Mouse (Mus musculus): ENCODE measurements at regions not wholly inside any gene's neighbourhood (a gene's known extent, or its start where the extent isn't known, plus 50 kb on each side); places are given as distances from the start of the nearest gene placed in this dataset.
A peak's percentile ranks its signal among the peaks of the same experiment; 100 is the strongest.

GRCm38 (mm10) chr17:45240963-45241543 lies 192.5 kb downstream of the Cdc5l start:
- DNase-seq (ENCODE audit: low spot score in 2 of 2): no peak

- peak in 1 of 2 experiments; percentile 20 for DNase-seq (ENCODE audit: low spot score in 2 of 2)
Measured at GRCm38 (mm10) chr17:45240545-45240944, 193.0 kb downstream of the Cdc5l start.

GRCm38 (mm10) chr17:45237246-45237645 lies 196.3 kb downstream of the Cdc5l start:
- DNase-seq (ENCODE audit: low spot score in 2 of 2): no peak

- DNase-seq (ENCODE audit: low spot score in 2 of 2): no peak
Measured at GRCm38 (mm10) chr17:45235401-45235800, 198.1 kb downstream of the Cdc5l start.

- DNase-seq (ENCODE audit: low spot score in 2 of 2): no peak
Measured at GRCm38 (mm10) chr17:45232874-45233273, 200.7 kb downstream of the Cdc5l start.

DNA sequence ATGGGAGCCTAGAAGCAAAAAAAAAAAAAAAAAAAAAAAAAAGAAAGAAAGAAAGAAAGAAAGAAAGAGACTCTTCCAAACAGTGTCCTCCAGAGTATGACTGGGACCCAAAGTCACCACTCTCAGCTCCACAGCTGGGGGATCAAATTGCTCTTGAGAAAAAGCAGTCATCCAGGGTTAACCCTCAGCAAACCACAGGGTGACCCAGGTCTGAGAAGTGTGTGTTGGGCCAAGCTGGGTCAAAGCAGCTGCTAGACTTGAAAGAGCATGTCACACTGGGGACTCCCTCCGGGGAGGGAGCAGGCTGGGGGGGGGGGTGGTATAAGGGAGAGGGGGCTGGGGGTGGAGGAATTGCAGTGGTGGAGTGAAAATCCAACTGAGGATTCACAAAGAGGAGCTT lies 206.3 kb downstream of the Cdc5l start:
- DNase-seq (ENCODE audit: low spot score in 2 of 2): no peak

DNA sequence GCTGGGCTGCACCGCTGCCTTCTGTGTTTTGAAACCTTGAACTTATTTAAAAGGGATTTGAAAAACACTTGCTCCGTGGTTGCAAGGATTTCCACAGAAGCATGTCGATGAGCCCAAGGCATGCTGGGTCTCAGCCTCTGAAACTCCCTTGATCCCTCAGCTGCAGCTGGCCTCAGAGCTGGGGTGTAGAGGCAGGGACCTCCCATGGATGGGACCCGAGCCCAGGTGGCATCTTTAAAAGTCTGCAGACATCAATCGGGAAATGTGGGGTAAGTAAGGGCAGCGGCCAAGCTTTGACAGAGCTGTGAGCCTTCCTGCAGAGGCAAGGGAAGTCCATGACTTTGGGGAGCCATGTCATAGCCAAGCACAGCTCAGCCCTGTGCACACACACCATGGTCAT lies 207.1 kb downstream of the Cdc5l start:
- no peak for DNase-seq (ENCODE audit: low spot score in 2 of 2)

DNA sequence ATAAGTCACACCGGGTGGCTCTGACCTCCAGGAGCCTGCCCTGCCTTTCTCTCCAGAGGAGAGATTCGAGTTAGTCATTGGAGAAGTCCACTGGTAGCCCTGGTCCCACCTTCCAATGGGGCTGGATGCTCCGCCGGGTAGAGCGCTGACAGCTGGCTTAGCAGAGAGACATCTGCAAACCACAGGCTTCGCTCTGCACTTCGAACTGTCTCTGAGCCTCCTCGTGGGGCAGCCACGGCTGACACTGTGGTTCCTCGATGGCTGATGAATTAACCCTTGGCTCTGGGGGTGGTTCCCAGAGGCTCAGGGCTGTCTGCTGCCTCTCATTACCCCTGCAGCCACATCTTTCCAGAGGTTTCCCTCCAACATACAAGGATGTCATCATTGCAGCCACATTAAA lies 211.9 kb downstream of the Cdc5l start:
- DNase-seq (ENCODE audit: low spot score in 2 of 2): no peak

- DNase-seq (ENCODE audit: low spot score in 2 of 2): no peak
Measured at GRCm38 (mm10) chr17:45217126-45217525, 216.4 kb downstream of the Cdc5l start.

DNA sequence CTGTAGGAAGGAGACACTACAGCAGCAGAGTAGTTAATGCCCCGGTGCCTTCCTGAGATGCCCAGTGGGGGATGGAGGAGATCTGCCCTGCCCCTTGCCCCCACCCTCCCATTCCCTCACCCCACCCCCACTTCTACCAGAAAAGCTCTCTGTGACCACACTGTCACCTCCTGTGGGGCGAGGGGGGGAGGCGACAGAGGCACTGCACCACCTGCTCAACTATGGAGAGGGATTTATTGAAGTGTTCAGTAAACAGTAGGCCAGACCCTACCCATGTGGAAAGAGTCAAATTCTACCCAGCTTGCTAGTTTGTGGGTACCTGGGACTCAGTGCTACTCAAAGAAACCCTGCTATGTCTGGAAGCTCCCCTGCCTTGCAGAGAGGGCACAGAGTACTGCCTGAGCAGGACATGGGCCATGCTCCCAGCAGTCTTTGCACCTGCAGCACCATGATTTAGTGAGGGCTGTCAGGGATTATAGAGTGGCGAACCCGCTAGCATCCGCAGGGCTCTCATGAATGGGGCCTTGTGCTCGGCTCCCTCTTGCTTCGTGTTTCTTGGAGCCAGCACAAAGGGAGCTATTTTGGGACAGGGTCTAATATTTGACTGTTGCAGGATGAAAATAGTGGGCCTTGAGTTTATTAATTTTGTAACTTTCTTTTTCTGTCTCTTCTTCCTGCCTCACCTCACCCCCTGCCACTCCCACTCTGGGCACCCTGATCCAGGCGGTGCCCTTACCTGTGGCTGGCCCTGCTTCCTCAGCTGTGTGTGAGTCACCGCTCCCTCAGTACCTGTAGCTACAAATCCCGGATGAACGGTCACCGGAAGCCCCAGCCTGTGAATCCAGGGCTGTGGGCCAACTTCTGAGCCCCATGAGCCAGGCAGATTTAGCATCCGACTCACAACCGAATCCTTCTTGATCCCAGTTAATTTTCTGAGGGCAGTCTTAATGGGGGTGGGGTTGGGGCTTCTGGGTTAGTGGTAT lies 218.2 kb downstream of the Cdc5l start:
- DNase-seq (ENCODE audit: low spot score in 2 of 2): no peak

- DNase-seq (ENCODE audit: low spot score in 2 of 2): no peak
Measured at GRCm38 (mm10) chr17:45210984-45211383, 222.6 kb downstream of the Cdc5l start.

DNA sequence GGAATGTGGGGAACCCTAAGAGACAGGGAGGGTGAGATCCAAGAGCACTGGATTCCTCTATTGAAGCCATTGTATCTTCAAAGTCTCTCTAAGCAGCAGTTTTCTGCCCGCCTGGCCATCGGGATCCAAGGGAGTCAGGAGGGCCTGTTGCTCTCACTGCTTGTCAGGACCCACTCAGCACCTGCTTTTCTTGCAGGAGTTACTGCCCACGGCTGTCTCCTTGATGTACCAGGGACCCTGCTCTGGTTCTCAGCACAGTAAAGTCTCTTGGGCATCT lies 224.2 kb downstream of the Cdc5l start:
- DNase-seq (ENCODE audit: low spot score in 2 of 2): no peak

DNA sequence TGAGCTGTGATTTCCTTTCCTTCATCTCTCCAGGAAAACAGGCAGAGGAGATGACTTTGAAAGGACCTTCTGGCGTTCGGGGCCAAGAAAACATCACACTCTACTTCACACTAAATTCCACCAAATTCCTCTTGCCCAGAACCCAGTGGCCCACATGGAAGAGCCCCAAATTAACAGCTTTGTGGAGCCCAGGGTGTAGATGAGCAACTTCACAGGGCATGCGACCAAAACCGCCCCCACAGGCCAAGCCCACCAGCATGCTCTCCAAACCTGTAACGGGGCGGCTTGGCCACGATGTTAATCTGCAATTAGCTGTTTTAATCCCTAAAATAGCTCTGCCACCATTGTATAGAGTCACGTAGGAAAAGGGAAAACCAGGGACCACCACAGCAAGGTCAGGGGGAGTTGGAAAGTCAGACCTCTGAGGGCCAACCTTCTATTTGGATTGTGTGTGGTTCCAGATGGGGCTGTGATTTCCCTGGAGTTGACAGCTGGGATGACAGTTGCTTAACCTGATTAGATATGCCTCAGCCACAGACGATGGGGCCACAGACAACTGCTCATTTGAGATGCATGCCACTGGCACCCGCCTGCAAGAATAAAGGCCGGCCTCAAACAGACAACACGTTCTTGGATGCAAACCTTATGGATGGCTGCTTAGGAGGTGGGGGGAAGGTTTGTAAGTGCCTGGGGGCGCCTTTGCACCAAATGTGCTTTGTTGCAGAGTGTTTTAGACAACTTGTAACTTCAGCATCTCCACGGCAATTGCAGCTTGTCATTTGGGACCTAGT lies 224.7 kb downstream of the Cdc5l start:
- no peak for DNase-seq (ENCODE audit: low spot score in 2 of 2)

DNA sequence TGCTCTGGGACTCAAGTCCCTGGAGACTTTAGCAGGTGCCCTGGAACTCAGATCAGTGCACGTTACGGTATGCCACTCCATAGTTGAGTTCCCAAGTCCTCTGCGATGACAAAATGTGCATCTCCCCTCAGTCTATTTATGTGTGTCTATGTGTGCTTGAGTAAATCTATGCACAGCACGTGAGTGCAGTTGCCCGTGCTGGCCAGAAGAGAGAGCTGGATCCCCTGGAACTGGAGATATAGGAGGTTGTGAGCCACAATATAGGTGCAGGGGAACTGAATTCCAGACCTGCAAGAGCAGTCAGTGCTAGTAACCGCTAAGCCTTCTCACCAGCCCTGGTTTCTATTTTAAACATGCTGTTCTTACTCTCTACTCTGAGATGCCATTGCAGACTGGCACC lies 237.8 kb downstream of the Cdc5l start:
- DNase-seq (ENCODE audit: low spot score in 2 of 2): no peak

DNA sequence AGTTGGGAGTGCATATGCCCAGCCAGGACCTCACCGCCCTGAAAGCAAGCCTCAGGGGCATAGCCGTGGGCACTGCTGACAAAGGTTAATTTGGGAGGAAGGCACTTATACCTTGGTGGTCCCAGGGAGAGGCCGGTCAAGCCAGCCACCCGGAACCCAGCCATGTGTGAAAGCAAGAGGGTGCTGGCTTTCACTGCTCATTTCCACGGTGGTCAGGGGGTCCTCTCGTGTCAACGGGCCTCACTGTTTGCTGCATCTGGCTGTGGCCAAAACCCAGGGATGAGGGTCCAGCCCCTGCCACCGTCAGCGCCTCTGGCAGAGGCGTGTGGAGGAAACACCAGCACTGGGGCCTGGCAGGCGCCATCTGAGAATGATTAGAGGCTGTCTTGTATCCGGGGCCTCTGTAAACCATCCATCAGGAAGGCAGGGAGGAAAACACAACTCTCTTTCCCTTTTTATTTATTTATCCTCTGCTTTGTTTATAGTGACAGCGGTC lies 238.7 kb downstream of the Cdc5l start:
- DNase-seq (ENCODE audit: low spot score in 2 of 2): no peak

GRCm38 (mm10) chr17:45193456-45194025 lies 240.0 kb downstream of the Cdc5l start:
- no peak for DNase-seq (ENCODE audit: low spot score in 2 of 2)

DNA sequence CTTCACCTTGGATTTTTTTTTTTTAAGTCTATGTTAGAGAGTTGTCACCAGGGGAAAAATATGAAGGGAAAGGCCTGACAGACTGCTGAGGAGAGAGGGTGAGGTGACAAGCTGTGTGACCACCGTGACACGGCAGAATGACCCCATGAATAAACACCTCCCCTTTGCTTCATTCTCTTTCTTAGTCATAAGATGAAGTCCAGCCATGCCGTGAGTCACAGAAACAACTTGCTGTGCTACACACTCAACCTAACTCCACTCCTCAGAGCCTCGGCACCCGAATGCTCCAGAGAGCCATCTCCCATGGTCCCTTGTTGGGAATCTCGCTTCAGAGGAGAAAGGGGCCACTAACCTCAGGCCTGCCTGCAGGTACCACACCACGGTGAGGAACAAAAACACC lies 246.1 kb downstream of the Cdc5l start:
- DNase-seq (ENCODE audit: low spot score in 2 of 2): no peak

DNA sequence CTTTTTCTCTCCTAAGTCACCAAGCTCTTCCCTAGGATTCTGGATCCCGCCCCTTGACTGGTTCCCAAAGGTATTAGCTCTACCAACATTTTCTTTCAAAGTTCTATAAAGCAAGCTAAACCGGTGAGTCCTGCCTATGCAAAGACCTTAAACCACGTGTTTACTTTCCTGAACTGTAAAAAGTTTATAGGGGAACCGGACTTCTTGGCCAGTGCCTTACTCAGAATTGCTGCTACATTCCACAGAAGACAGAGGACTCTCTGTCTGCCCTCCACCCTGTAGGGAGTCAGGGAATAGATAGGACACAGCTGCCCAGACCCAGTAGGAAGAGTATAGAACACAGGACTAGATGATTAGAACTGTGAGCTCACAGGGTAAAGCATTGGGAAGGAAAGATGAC lies 257.2 kb downstream of the Cdc5l start:
- DNase-seq (ENCODE audit: low spot score in 2 of 2): no peak

- DNase-seq (ENCODE audit: low spot score in 2 of 2): peak; percentile 36 to 51
Measured at GRCm38 (mm10) chr17:45169257-45169994, 264.1 kb downstream of the Cdc5l start.

All from frontal cortex, postnatal 36 days (tissue).